Mouse (Mus musculus) lung, postnatal 0 days (tissue): ENCODE results near the gene Hcrt. TPM values are rescaled to one million over a fixed set of nuclear protein-coding genes. Genes with fewer than 3 reads are reported as not detected.
"Not testable (repeated sequence)": the region's sequence is repeated elsewhere in the genome, so short reads cannot be mapped to it uniquely, and the experiment has no call there.

Experiments used
- ATAC-seq: fragments of 200-750 bp; cut with Nextera tagmentation; 2 replicates; pipeline ENCODE4 v1.8.0; 2017; ENCODE audit warnings: moderate library complexity
- DNase-seq: peaks from one replicate; pipeline ENCODE4 v3.0.0-alpha.2; 2016; ENCODE audit warnings: low spot score
- H3K27ac ChIP-seq: fragments of 300-500 bp; sonication (generic); 2 replicates; pipeline ENCODE4 v1.5.1; 2014; ENCODE audit warnings: antibody characterized with exemption, mild to moderate bottlenecking, low read length, mixed read lengths
- H3K27me3 ChIP-seq: fragments of 300-500 bp; sonication (generic); replicated peaks from 2 replicates; pipeline ENCODE4 v1.6.1; 2014; ENCODE audit warnings: low read length, mixed read lengths; ENCODE audit not compliant: insufficient read depth
- H3K36me3 ChIP-seq: fragments of 300-500 bp; sonication (generic); 2 replicates; pipeline ENCODE4 v1.6.1; 2014; ENCODE audit warnings: low read length, mixed read lengths; ENCODE audit not compliant: insufficient read depth
- H3K4me1 ChIP-seq: fragments of 300-500 bp; sonication (generic); 2 replicates; pipeline ENCODE4 v1.6.1; 2014; ENCODE audit warnings: antibody characterized with exemption, low read depth, low read length, mixed read lengths; ENCODE audit not compliant: insufficient read depth
- H3K4me2 ChIP-seq: fragments of 300-500 bp; sonication (generic); replicated peaks from 2 replicates; pipeline ENCODE4 v1.6.1; 2014; ENCODE audit warnings: low read depth, mild to moderate bottlenecking, low read length, moderate library complexity, mixed read lengths
- H3K4me3 ChIP-seq: fragments of 300-500 bp; sonication (generic); 2 replicates; pipeline ENCODE4 v1.5.1; 2014; ENCODE audit warnings: low read depth, low read length
- H3K9ac ChIP-seq: fragments of 300-500 bp; sonication (generic); replicated peaks from 2 replicates; pipeline ENCODE4 v1.6.1; 2014; ENCODE audit warnings: low read depth, mild to moderate bottlenecking
- H3K9me3 ChIP-seq: fragments of 300-500 bp; sonication (generic); 2 replicates; pipeline ENCODE4 v1.6.1; 2016; ENCODE audit warnings: low read length, mixed read lengths
- CTCF ChIP-seq: IDR thresholded peaks from 2 replicates; pipeline ENCODE4 v1.5.1; 2016; ENCODE audit warnings: antibody characterized with exemption, mild to moderate bottlenecking
- EP300 ChIP-seq: IDR thresholded peaks from 2 replicates; pipeline ENCODE4 v1.6.1; 2016; ENCODE audit warnings: antibody characterized with exemption, mild to moderate bottlenecking, control low read depth
- WGBS: fragments of 180-500 bp; shearing (Covaris S2); extraction: QIAGEN DNeasy Blood & Tissue Kit; methylation state at CpG from one replicate; pipeline ENCODE4 v1.1.7; 2014; 5-methylcytosine and 5-hydroxymethylcytosine counted together
- polyA plus RNA-seq: library from polyadenylated mRNA; unstranded; fragments of >200 nt; fragmentation: Nextera tagmentation; extraction: Ambion mirVana; gene quantifications from 2 replicates; pipeline ENCODE4 v1.2.1, GENCODE M21; 2015

The Hcrt gene
- polyA plus RNA-seq, 1 experiment from 2014 or later: not detected

GRCm38 (mm10) chr11:100799426-100799825, 36.7 kb upstream of the Hcrt start:
- no peak for DNase-seq
- no peak for TF ChIP-seq EP300
- TF ChIP-seq CTCF: no peak
- no peaks in the 10 kb centered on the region for H3K4me1 ChIP-seq
- H3K4me3 ChIP-seq: no peak overlapping the region
- H3K36me3 ChIP-seq: peaks cover 16% of the 10 kb centered on the region; the same call in 1 of the 2 replicates
- no peak for ATAC-seq
- H3K9ac ChIP-seq: no peak overlapping the region
- no peaks in the 10 kb centered on the region for H3K27me3 ChIP-seq
- no peak overlapping the region for H3K4me2 ChIP-seq
- 79% methylated on average over 5 of the region's 5 CpGs for WGBS
- H3K27ac ChIP-seq: no peak overlapping the region
- no peaks in the 10 kb centered on the region for H3K9me3 ChIP-seq

- Histone ChIP-seq H3K4me2 (no peak overlapping the region), H3K9me3 (no peaks in the 10 kb centered on the region), H3K36me3 (peaks cover 17% of the 10 kb centered on the region; the same call in 1 of the 2 replicates), H3K27ac (no peak overlapping the region), H3K9ac (no peak overlapping the region), H3K4me1 (no peaks in the 10 kb centered on the region), H3K27me3 (no peaks in the 10 kb centered on the region), H3K4me3 (no peak overlapping the region)
- ATAC-seq: no peak
- no peak for DNase-seq
- 64% methylated on average over 8 of the region's 8 CpGs for WGBS
- no peak for TF ChIP-seq CTCF
- no peak for TF ChIP-seq EP300
Measured at GRCm38 (mm10) chr11:100796585-100796984, 33.9 kb upstream of the Hcrt start.

DNA sequence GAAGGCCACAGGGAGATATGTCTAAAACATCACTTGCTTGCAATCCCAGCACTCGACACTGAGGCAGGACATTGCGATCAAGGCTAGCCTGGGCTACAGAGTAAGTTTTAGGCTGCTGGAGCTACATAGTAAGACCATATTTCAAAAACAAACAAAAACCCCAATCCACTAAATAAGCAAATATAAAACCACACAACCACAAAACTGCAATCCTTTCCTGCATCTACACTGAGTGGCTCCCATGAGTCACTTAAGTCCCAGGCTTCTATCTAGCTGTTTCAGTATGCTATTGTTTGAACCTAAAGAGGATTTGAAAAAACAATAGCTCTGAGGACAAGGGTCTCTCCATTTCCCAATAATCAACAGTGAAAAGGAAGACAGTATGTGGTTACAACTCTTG, 32.7 kb upstream of the Hcrt start:
- 94% methylated on average over 2 of the region's 2 CpGs for WGBS
- no peak overlapping the region for H3K4me3 ChIP-seq
- no peak overlapping the region for H3K4me2 ChIP-seq
- H3K9me3 ChIP-seq: no peaks in the 10 kb centered on the region
- ATAC-seq (no peak), DNase-seq (no peak)
- no peaks in the 10 kb centered on the region for H3K27me3 ChIP-seq
- H3K36me3 ChIP-seq: peaks cover 17% of the 10 kb centered on the region; the same call in 1 of the 2 replicates
- H3K4me1 ChIP-seq: no peaks in the 10 kb centered on the region
- TF ChIP-seq CTCF: no peak
- no peak for TF ChIP-seq EP300
- H3K9ac ChIP-seq: no peak overlapping the region
- H3K27ac ChIP-seq: no peak overlapping the region

DNA sequence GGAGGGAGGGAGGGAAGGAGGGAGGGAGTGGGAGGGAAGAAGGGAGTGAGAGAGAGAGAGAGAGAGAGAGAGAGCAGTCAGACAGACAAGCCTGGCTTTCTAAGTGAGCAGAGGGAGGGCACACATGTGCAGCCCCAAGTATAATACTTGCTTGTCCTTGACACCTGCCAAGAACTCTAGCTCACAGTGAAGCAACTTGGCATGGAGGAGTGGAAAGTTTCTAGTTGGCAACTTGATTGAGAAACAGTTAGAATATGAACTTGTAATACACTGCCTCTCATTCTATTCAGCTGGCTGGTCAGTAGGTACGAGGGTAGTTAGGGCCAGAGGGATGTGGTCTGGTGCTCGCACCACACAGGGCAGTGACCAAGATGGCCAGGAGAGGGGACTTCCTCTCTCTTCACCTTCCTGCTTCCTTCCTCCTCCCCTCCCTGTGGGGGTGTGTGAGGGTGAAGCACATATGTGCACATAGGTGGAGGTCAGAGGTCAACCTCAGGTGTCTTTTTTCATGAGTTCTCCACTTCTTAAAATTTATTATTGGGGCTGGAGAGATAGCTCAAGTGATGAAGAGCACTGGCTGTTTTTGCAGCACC, 28.8 kb upstream of the Hcrt start:
- ATAC-seq: peak; percentile 33; the same call in 1 of the 2 replicates
- peaks cover 30% of the 10 kb centered on the region for H3K36me3 ChIP-seq
- no peak overlapping the region for H3K27ac ChIP-seq
- H3K4me3 ChIP-seq: no peak overlapping the region
- H3K4me1 ChIP-seq: no peaks in the 10 kb centered on the region
- no peaks in the 10 kb centered on the region for H3K9me3 ChIP-seq
- no peak overlapping the region for H3K4me2 ChIP-seq
- 82% methylated on average over 2 of the region's 2 CpGs for WGBS
- no peak for TF ChIP-seq CTCF
- no peak for TF ChIP-seq EP300
- no peaks in the 10 kb centered on the region for H3K27me3 ChIP-seq
- DNase-seq: peak; percentile 47
- H3K9ac ChIP-seq: no peak overlapping the region

DNA sequence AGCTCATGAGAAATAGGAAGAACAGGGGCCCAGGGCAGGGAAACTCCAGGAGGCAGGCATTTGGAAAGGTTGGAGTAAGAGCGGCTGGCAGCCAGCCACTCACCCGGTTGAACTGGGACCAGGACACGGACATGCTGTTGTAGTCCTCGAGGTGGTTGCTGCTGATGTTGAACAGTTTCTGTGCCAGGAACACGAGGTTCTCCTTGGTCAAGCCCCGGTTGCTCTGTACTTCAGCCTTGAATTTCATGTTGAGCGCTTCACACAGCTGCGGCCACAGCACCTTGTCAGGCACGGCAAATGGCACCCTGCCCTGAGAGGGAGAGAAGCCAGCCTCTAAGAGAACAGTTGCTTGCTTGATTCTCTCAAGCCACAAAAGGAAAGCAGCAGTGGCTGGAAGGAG, 27.9 kb upstream of the Hcrt start:
- H3K27me3 ChIP-seq, H3K4me3 ChIP-seq, H3K4me2 ChIP-seq, ATAC-seq, DNase-seq, H3K9me3 ChIP-seq, H3K9ac ChIP-seq, H3K4me1 ChIP-seq, H3K27ac ChIP-seq: not testable (repeated sequence)
- H3K36me3 ChIP-seq: peaks cover 24% of the 10 kb centered on the region
- 77% methylated on average over 9 of the region's 9 CpGs for WGBS

- TF ChIP-seq EP300 (no peak), CTCF (no peak)
- no peaks in the 10 kb centered on the region for H3K9me3 ChIP-seq
- no peak overlapping the region for H3K4me2 ChIP-seq
- H3K4me3 ChIP-seq: no peak overlapping the region
- 94% methylated on average over 3 of the region's 3 CpGs for WGBS
- no peak for DNase-seq
- H3K36me3 ChIP-seq: peaks cover 27% of the 10 kb centered on the region
- H3K27me3 ChIP-seq: no peaks in the 10 kb centered on the region
- no peaks in the 10 kb centered on the region for H3K4me1 ChIP-seq
- H3K9ac ChIP-seq: no peak overlapping the region
- no peak for ATAC-seq
- no peak overlapping the region for H3K27ac ChIP-seq
Measured at GRCm38 (mm10) chr11:100789702-100790101, 27.0 kb upstream of the Hcrt start.

- Histone ChIP-seq H3K4me3 (no peak overlapping the region), H3K4me2 (no peak overlapping the region), H3K27ac (no peak overlapping the region), H3K9ac (no peak overlapping the region), H3K9me3 (no peaks in the 10 kb centered on the region), H3K36me3 (peaks cover 45% of the 10 kb centered on the region), H3K27me3 (no peaks in the 10 kb centered on the region), H3K4me1 (no peaks in the 10 kb centered on the region)
- ATAC-seq (no peak), DNase-seq (no peak)
- WGBS: 94% methylated on average over 2 of the region's 2 CpGs
- no peak for TF ChIP-seq EP300
- TF ChIP-seq CTCF: no peak
Measured at GRCm38 (mm10) chr11:100785774-100786173, 23.0 kb upstream of the Hcrt start.
